Mouse (Mus musculus) midbrain, embryonic 16.5 days (tissue): ENCODE measurements around the gene Fam166a. TPM values are rescaled to one million over a fixed set of nuclear protein-coding genes. Genes with fewer than 3 reads are reported as not detected.

Experiments
- ATAC-seq: fragments of 200-750 bp; cut with Nextera tagmentation; 2 replicates; pipeline ENCODE4 v1.8.0; 2017; ENCODE audit warnings: moderate TSS enrichment
- H3K27ac ChIP-seq: fragments of 300-500 bp; sonication (generic); 2 replicates; pipeline ENCODE4 v1.5.1; 2014; ENCODE audit warnings: mild to moderate bottlenecking, low read length, mixed read lengths
- H3K27me3 ChIP-seq: fragments of 300-500 bp; sonication (generic); 2 replicates; pipeline ENCODE4 v1.6.1; 2014; ENCODE audit warnings: low read depth, low read length, mixed read lengths; ENCODE audit not compliant: control insufficient read depth, insufficient read depth
- H3K36me3 ChIP-seq: fragments of 300-500 bp; sonication (generic); 2 replicates; pipeline ENCODE4 v1.6.1; 2014; ENCODE audit warnings: mild to moderate bottlenecking, low read length, moderate library complexity, mixed read lengths; ENCODE audit not compliant: control insufficient read depth, insufficient read depth
- H3K4me1 ChIP-seq: fragments of 300-500 bp; sonication (generic); 2 replicates; pipeline ENCODE4 v1.6.1; 2014; ENCODE audit warnings: mild to moderate bottlenecking, low read length, mixed read lengths; ENCODE audit not compliant: control insufficient read depth, insufficient read depth
- H3K4me2 ChIP-seq: fragments of 300-500 bp; sonication (generic); 2 replicates; pipeline ENCODE4 v1.6.1; 2014; ENCODE audit warnings: mild to moderate bottlenecking, low read length, mixed read lengths
- H3K4me3 ChIP-seq: fragments of 300-500 bp; sonication (generic); 2 replicates; pipeline ENCODE4 v1.5.1; 2014; ENCODE audit warnings: low read depth, mild to moderate bottlenecking, low read length, moderate library complexity, mixed read lengths
- H3K9ac ChIP-seq: fragments of 300-500 bp; sonication (generic); 2 replicates; pipeline ENCODE4 v1.6.1; 2014; ENCODE audit warnings: low read depth, low read length, mixed read lengths
- H3K9me3 ChIP-seq: fragments of 300-500 bp; sonication (generic); replicated peaks from 2 replicates; pipeline ENCODE4 v1.6.1; 2014; ENCODE audit warnings: mild to moderate bottlenecking, low read length, mixed read lengths; ENCODE audit not compliant: control insufficient read depth, poor library complexity, severe bottlenecking
- WGBS: fragments of 180-500 bp; shearing (Covaris S2); extraction: QIAGEN DNeasy Blood & Tissue Kit; methylation state at CpG from one replicate; pipeline ENCODE4 v1.1.7; 2014; 5-methylcytosine and 5-hydroxymethylcytosine counted together
- polyA plus RNA-seq: library from polyadenylated mRNA; unstranded; fragments of >200 nt; fragmentation: Nextera tagmentation; extraction: Ambion mirVana; gene quantifications from 2 replicates; pipeline ENCODE4 v1.2.1, GENCODE M21; 2015

Gene Fam166a
- polyA plus RNA-seq, 1 experiment from 2014 or later, result 0.43 TPM

DNA sequence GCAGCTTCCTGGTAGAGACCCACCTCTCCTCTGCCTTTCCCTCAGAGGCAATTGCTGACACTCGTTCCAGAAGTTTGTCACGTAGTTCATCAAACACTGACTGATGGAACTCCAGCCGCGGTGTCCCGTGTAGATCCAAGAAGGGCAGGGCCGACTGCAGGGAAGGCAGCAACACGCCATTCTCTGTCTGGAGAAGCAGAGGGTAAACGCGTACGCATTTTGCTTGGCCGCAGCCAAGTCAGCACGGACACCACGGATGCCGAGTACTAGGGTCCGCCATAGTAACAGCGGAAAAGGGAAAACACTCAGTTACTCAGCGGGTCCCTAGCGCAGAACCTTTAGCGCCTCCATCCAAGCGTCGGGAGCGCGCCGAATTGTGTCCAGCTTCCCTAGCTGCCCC is 7.9 kb upstream of the Fam166a start:
- WGBS, result 0% methylated on average over 24 of the region's 24 CpGs
- peak; percentile 53 for ATAC-seq
- peak overlapping the region; percentile 90 for H3K9ac ChIP-seq

DNA sequence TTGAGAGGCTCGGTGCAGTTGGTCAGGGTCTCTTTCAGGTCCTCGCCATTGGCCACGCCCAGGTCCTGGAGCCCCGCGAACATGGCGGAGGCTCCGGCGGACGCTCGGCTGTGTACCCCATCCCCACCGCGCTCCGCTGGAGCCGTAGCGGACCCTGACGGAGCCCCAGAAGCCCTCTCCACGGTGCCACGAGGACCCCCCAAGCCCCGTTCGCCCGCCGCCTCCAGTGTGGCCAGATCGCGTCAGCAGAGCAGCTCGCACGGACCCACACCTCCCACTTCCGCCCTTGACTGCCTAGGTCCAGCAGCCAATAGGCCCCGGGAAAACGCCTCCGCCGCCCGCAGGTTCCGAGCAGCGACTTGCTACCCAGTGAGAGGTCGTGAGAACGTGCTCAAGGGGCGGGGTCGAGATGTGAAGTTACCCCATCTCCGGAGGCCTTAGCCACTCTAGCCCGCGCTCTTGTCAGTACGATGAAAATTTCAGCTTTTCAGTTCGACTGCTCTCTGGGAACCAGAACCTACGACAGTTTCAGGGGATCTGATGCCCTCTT is 7.3 kb upstream of the Fam166a start, which contains the start of gene Nelfb:
Gene Nelfb (minus strand): TSS at position 369 of the 550 bp plus-strand sequence.
- peak within 1 kb of the TSS; percentile 85 for H3K4me2 ChIP-seq
- peak; percentile 94 for ATAC-seq
- H3K9me3 ChIP-seq, result no peaks in the 10 kb centered on the region
- no peaks in the 10 kb centered on the region; the same call in 1 of the 2 replicates for H3K36me3 ChIP-seq
- peak within 1 kb of the TSS; percentile 90 for H3K9ac ChIP-seq
- H3K4me3 ChIP-seq, result peak within 1 kb of the TSS; percentile 87
- WGBS, result under 1% methylated on average over 44 of the region's 44 CpGs
- peak within 1 kb of the TSS; percentile 94 for H3K27ac ChIP-seq
- H3K27me3 ChIP-seq, result no peaks in the 10 kb centered on the region
- H3K4me1 ChIP-seq, result peaks cover 34% of the 10 kb centered on the region

More for the DNA sequence above, 7.9 kb upstream of the Fam166a start:
- H3K36me3 ChIP-seq, result no peaks in the 10 kb centered on the region; the same call in 1 of the 2 replicates
- H3K4me1 ChIP-seq, result peaks cover 34% of the 10 kb centered on the region
- H3K4me2 ChIP-seq, result peak overlapping the region; percentile 85
- H3K4me3 ChIP-seq, result peak overlapping the region; percentile 87
- peak overlapping the region; percentile 94 for H3K27ac ChIP-seq
- no peaks in the 10 kb centered on the region for H3K9me3 ChIP-seq
- H3K27me3 ChIP-seq, result no peaks in the 10 kb centered on the region

DNA sequence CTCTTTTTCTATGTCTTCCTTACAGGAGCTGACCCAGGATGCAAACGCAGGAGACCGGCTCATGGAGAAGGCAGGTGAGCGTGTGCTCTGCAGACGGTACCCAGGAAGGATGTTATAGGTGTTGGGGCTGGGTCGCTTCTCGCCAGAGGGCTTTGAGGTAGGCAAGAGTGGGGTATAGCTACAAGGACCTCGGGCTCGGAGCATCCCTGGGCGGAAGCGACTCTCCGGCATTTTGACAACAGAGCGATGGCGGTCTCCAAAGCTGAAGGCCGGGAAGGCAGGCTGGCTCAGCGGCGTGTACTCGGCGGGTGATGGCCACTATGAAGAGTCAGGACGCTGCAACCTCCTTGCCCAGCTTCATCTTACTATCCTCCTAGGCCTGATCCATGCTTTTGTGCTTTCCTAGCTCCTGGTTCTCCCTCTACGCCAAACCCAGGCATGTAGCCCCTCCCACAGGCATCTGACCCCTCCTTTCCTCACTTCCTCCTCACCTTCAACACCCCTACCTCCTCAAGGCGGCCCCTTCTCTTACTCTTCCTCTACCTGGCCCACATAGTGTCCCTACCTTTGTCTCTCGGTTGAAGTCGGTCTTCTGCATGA is 5.2 kb upstream of the Fam166a start:
- Histone ChIP-seq H3K4me3 (no peak overlapping the region), H3K27ac (no peak overlapping the region), H3K4me2 (no peak overlapping the region), H3K9ac (no peak overlapping the region), H3K27me3 (no peaks in the 10 kb centered on the region), H3K9me3 (no peaks in the 10 kb centered on the region), H3K36me3 (no peaks in the 10 kb centered on the region), H3K4me1 (peaks cover 25% of the 10 kb centered on the region)
- 72% methylated on average over 21 of the region's 23 CpGs for WGBS
- no peak for ATAC-seq

DNA sequence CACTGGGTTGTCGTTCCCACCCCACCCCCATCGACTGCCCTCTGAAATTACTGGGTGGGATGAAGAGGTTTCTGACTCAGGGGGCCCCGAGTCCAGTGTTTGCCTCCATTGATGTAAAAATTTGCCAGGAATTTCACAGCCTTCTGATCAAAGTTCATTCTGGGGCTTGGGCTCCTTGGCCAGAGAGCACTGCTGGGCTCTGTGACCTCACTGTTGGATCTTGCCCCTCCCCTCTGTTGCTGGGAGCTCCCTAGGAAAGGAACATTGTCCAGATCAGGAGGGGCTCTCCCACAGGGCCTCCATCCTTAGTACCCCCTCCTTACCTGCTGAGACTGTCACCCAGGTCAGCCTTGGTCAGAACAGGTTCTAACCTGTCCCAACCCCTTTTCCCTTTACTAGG is 4.1 kb upstream of the Fam166a start, which contains the start of gene Stpg3:
Gene Stpg3 (minus strand): TSS at position 194 of the 400 bp plus-strand sequence.
- WGBS, result 67% methylated on average over 3 of the region's 3 CpGs
- Histone ChIP-seq H3K36me3 (no peaks in the 10 kb centered on the region), H3K4me2 (no peak within 1 kb of the TSS), H3K9me3 (no peaks in the 10 kb centered on the region), H3K27me3 (no peaks in the 10 kb centered on the region), H3K27ac (no peak within 1 kb of the TSS), H3K4me3 (no peak within 1 kb of the TSS), H3K4me1 (peaks cover 16% of the 10 kb centered on the region), H3K9ac (no peak within 1 kb of the TSS)
- ATAC-seq, result no peak

DNA sequence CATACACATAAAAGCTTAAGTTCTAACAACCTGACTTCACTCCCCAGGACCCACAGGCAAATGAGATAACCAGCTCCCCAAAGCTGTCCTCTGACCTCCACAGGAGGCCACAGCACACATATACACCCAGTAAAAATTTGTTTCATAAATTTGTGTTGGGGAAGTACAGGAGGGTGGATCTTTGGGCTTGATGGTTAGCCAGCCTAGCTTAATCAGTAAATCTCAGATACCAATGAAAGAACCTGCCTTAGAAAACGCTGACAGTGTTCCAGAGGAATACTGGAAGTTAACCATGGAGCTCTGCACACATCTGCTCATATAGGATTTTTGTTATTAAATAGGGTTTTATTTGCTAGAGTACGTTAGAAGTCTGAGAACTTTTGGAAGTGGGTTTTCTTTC is 879 bp upstream of the Fam166a start:
- H3K4me1 ChIP-seq, result no peaks in the 10 kb centered on the region
- H3K27ac ChIP-seq, result no peak overlapping the region
- no peak overlapping the region for H3K4me3 ChIP-seq
- H3K9ac ChIP-seq, result no peak overlapping the region
- no peaks in the 10 kb centered on the region for H3K27me3 ChIP-seq
- no peak overlapping the region for H3K4me2 ChIP-seq
- WGBS, result 71% methylated on average over 2 of the region's 2 CpGs
- H3K36me3 ChIP-seq, result no peaks in the 10 kb centered on the region
- ATAC-seq, result no peak
- H3K9me3 ChIP-seq, result no peaks in the 10 kb centered on the region

DNA sequence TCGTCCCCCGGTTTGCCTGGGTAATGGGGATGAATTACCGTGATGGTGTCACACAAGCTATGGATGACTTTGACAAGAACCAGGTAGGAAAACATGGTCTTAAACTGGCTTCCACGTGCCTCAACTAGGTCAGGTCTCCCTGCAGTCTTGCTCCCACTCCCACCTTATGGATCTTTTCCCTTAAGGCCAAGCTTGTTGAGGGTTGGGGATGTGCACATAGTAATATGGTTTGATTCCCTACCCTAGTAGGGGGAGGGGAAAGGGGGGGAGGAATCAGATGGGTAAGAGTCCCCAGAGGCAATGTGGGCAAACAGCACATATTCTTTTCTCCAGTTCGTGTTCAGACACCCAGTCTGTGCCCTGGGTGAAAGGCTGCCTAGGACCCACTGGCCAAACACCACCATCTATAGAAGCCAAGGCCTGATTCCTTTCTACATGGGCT is 2.8 kb downstream of the Fam166a start:
- no peak overlapping the region for H3K4me2 ChIP-seq
- no peak overlapping the region for H3K27ac ChIP-seq
- WGBS, result 75% methylated on average over 5 of the region's 5 CpGs
- no peak overlapping the region for H3K9ac ChIP-seq
- no peak for ATAC-seq
- H3K36me3 ChIP-seq, result no peaks in the 10 kb centered on the region
- no peaks in the 10 kb centered on the region for H3K27me3 ChIP-seq
- H3K4me3 ChIP-seq, result no peak overlapping the region
- no peaks in the 10 kb centered on the region for H3K9me3 ChIP-seq
- H3K4me1 ChIP-seq, result peaks cover 11% of the 10 kb centered on the region

DNA sequence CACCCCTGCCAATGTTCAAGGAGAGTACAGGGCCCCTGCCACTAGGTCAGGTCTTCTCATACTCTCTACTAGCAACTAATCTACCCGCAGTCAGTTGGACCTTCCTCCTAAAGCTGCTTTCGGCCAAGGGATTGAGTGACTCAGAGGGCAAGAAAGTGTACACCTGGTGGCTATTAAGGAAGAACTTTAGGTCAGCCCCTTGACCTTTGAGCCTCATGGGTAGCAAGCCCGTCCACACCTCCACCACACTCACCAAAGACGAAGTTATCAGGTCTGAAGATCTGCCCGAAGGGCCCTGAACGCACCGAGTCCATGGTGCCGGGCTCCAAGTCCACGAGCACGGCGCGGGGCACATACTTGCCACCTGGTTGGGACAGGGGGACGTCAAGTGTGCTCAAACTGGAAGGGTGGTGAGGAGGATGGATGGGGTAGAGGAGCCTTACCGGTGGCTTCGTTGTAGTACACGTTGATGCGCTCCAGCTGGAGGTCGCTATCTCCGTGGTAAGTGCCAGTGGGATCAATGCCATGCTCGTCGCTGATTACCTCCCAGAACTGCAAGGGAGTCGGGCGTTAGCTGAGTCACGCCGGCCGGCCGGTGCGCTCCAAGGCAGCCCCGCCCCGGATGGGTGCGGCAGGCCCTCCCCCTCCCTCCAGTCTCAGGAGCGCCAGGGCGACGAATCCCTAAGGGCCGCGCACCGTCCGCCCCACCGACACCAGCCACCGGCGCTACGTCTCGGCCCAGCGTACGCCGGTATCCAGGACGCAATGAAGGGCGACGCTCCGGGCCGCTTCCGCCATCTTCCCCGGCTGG is 5.3 kb downstream of the Fam166a start:
- no peaks in the 10 kb centered on the region for H3K36me3 ChIP-seq
- peaks cover 14% of the 10 kb centered on the region for H3K4me1 ChIP-seq
- peak overlapping the region; percentile 88 for H3K27ac ChIP-seq
- H3K9ac ChIP-seq, result peak overlapping the region; percentile 86
- H3K9me3 ChIP-seq, result no peaks in the 10 kb centered on the region
- no peaks in the 10 kb centered on the region for H3K27me3 ChIP-seq
- H3K4me2 ChIP-seq, result peak overlapping the region; percentile 97
- peak; percentile 32 for ATAC-seq
- WGBS, result 2% methylated on average over 51 of the region's 53 CpGs
- peak overlapping the region; percentile 84 for H3K4me3 ChIP-seq

DNA sequence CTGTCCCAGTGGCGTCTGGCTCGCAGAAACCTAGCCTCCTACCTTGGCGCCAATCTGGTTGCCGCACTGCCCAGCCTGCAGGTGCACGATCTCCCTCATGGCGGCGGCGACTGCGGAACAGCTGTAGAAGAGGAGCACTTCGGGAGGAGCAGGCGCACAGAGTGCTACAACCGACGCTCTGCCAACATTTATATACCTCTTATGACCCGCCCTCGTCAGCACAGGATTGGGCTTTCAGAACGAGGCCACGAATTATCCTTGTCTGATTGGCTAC is 5.9 kb downstream of the Fam166a start, which contains the start of gene Tubb4b:
Gene Tubb4b (minus strand): TSS at position 211 of the 274 bp plus-strand sequence.
- ATAC-seq, result no peak
- Histone ChIP-seq H3K9ac (peak within 1 kb of the TSS; percentile 86), H3K4me1 (peaks cover 15% of the 10 kb centered on the region), H3K4me2 (peak within 1 kb of the TSS; percentile 97), H3K4me3 (peak within 1 kb of the TSS; percentile 84), H3K27ac (peak within 1 kb of the TSS; percentile 97), H3K36me3 (no peaks in the 10 kb centered on the region), H3K9me3 (no peaks in the 10 kb centered on the region), H3K27me3 (no peaks in the 10 kb centered on the region)
- 0% methylated on average over 17 of the region's 17 CpGs for WGBS
